Mouse (Mus musculus): ENCODE measurements around the gene Dnaja1. TPM values are rescaled to one million over a fixed set of nuclear protein-coding genes. Genes with fewer than 3 reads are reported as not detected.

The Dnaja1 gene
- 295 and 316 TPM in 2 replicates for polyA plus RNA-seq (2015; fragmentation: Nextera tagmentation; extraction: Ambion mirVana)

DNA sequence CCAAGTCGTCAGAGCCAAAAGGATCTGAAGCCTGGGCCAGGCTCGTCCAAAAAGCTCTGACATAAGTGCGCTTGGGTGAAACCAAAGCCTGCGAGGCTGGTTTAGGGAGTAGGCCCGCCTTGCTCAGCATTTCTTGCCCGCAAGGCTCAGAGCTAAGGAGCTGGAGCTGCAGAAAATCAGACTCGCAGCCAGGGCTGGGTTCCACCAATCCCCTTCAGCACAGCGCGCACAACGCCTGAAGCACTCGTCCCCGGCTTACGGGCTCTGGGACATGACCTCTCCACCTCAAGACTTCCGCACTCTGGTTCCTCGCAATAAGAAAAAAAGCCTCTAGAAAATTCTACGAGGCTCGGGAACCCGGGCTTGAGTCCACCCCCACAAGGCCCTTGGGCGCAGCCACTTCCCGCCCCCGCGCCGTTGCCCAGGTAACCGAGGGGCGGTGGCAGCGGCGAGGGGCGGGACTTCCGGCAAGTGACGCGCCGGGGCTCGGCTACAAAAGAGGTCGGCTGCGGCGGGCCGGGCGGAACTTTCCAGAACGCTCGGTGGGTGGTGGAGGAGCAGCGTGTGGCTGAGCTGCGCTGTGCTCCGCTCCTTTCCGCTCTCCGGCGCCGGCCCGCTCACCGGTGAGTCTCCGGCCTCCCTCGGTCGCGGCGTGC is at the start of gene Dnaja1:
Dnaja1 (plus strand) TSS at position 140 of the 656 bp plus-strand sequence.
- no peaks in the 10 kb centered on the region for H3K27me3 ChIP-seq (replicated peaks; ENCODE audit: control insufficient read depth, insufficient read depth, low read length)
- ATAC-seq: peak; percentile 91
- no peaks in the 10 kb centered on the region for H3K9me3 ChIP-seq (ENCODE audit: control insufficient read depth, low read length)
- H3K36me3 ChIP-seq (ENCODE audit: control insufficient read depth, insufficient read depth, low read length): no peaks in the 10 kb centered on the region
- peak within 1 kb of the TSS; percentile 72 for H3K4me2 ChIP-seq (ENCODE audit: low read depth, low read length)
- H3K4me1 ChIP-seq (ENCODE audit: control insufficient read depth, insufficient read depth, low read length): peaks cover 20% of the 10 kb centered on the region
- H3K4me3 ChIP-seq (ENCODE audit: low read length): peak within 1 kb of the TSS; percentile 76
- H3K9ac ChIP-seq (ENCODE audit: low read depth, low read length): peak within 1 kb of the TSS; percentile 93
- WGBS: under 1% methylated on average over 47 of the region's 54 CpGs
- H3K27ac ChIP-seq (ENCODE audit: low read length): peak within 1 kb of the TSS; percentile 99

DNA sequence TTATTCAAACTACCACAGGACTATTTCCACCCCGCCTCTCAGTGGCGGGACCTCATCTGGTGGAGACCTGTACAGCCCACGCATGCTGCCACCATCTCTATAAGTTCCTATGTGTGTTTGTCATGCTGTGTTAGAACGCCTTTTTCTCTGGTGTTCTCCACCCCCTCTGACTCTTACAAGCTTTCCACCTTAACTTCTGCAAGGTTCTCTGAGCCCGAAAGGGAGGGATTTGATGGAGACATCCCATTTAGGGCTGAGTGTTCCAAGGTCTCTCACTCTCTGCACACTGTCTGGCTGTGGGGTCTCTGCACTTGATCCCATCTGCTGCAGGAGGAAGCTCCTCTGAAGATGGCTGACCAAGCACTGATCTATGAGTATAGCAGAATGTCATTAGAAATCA is 48.4 kb upstream of the Dnaja1 start:
- H3K27ac ChIP-seq (ENCODE audit: low read length): no peak overlapping the region
- no peaks in the 10 kb centered on the region for H3K9me3 ChIP-seq (ENCODE audit: control insufficient read depth, low read length)
- H3K4me3 ChIP-seq (ENCODE audit: low read length): no peak overlapping the region
- no peaks in the 10 kb centered on the region for H3K27me3 ChIP-seq (replicated peaks; ENCODE audit: control insufficient read depth, insufficient read depth, low read length)
- H3K4me1 ChIP-seq (ENCODE audit: control insufficient read depth, insufficient read depth, low read length): 0 out of 2 replicates have a peak, but pooled peaks cover 6% of the 10 kb centered on the region
- no peak for ATAC-seq
- WGBS: 94% methylated on average over 5 of the region's 5 CpGs
- H3K4me2 ChIP-seq (ENCODE audit: low read depth, low read length): no peak overlapping the region
- no peak overlapping the region for H3K9ac ChIP-seq (ENCODE audit: low read depth, low read length)
- H3K36me3 ChIP-seq (ENCODE audit: control insufficient read depth, insufficient read depth, low read length): no peaks in the 10 kb centered on the region

DNA sequence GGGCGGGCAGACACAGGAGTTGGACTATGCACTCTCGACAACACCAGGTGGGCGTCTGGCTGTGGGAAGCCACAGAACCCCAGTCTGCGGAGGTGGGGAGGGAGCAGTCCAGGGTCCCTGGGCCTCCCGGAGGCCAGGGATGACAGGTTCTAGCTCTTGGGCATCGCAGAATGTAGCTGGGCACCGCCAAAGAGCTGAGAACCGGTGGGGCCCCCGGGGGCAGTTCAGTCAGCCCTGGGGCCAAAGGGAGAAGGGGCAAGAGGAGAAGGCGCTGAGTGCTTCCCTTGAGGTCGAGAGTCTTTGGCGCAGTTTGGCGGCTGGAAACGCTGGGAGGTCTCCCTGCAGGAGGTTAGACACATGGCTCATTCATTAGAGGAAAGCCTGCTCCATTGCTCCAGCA is 45.6 kb upstream of the Dnaja1 start:
- H3K27ac ChIP-seq (ENCODE audit: low read length): no peak overlapping the region
- peak; percentile 39 for ATAC-seq
- H3K4me1 ChIP-seq (ENCODE audit: control insufficient read depth, insufficient read depth, low read length): 0 out of 2 replicates have a peak, but pooled peaks cover 6% of the 10 kb centered on the region
- H3K4me2 ChIP-seq (ENCODE audit: low read depth, low read length): peak overlapping the region; percentile 34
- H3K36me3 ChIP-seq (ENCODE audit: control insufficient read depth, insufficient read depth, low read length): no peaks in the 10 kb centered on the region
- H3K9me3 ChIP-seq (ENCODE audit: control insufficient read depth, low read length): no peaks in the 10 kb centered on the region
- no peak overlapping the region for H3K9ac ChIP-seq (ENCODE audit: low read depth, low read length)
- H3K27me3 ChIP-seq (replicated peaks; ENCODE audit: control insufficient read depth, insufficient read depth, low read length): no peaks in the 10 kb centered on the region
- no peak overlapping the region for H3K4me3 ChIP-seq (ENCODE audit: low read length)
- 15% methylated on average over 14 of the region's 14 CpGs for WGBS

DNA sequence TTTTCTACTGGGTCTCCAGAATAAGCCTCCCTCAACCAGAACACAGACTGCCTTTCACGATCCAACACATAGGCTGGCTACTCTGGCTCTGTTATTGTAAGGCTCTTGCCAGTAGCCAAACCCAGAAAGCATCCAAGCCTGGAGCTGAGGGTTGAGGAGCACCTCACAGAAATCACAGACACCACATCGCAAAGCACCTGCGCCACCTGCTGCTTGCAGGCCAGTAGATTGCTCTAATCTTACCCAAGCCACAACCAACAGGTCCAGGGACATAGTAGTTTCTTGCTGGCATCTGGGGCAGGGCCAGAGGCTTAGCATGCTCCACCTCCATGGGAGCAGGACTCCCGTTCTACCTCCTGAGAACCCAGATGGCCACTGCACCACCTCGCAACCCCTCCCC is 44.8 kb upstream of the Dnaja1 start:
- Histone ChIP-seq H3K4me1 (ENCODE audit: control insufficient read depth, insufficient read depth, low read length) (0 out of 2 replicates have a peak, but pooled peaks cover 6% of the 10 kb centered on the region), H3K4me3 (ENCODE audit: low read length) (no peak overlapping the region), H3K36me3 (ENCODE audit: control insufficient read depth, insufficient read depth, low read length) (no peaks in the 10 kb centered on the region), H3K27ac (ENCODE audit: low read length) (no peak overlapping the region), H3K27me3 (replicated peaks; ENCODE audit: control insufficient read depth, insufficient read depth, low read length) (no peaks in the 10 kb centered on the region), H3K9ac (ENCODE audit: low read depth, low read length) (no peak overlapping the region), H3K9me3 (ENCODE audit: control insufficient read depth, low read length) (no peaks in the 10 kb centered on the region), H3K4me2 (ENCODE audit: low read depth, low read length) (peak overlapping the region; percentile 34; the same call in 1 of the 2 replicates)
- 35% methylated on average over 5 of the region's 5 CpGs for WGBS
- peak; percentile 43; the same call in 1 of the 2 replicates for ATAC-seq

DNA sequence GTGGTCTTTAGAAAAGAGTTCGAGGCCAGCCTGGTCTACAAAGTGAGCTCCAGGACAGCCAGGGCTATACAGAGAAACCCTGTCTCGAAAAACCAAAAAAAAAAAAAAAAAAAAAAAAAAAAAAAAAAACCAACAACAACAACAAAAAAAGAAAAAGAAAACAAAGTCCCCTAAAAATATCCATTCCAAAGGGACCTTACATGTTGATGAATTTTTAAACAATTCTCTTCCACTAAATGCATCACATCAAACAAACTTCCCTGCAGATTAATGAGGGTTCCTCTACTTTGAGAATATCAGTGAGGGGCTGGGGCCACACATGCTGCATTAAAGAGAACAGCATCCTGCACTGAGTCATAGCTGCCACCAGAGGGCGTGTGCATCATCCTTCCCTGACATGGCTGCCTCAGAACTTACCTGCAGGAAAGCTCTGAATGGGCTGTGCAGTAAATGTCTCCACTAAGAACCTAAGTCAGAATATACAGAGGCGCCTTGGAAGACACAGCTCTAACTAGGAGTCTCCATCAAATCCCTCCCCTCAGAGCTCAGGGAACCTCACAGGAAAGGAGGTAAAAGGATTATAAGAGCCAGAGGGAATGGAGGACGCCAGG is 41.6 kb upstream of the Dnaja1 start:
- H3K9me3 ChIP-seq (ENCODE audit: control insufficient read depth, low read length): no peaks in the 10 kb centered on the region
- no peaks in the 10 kb centered on the region for H3K27me3 ChIP-seq (replicated peaks; ENCODE audit: control insufficient read depth, insufficient read depth, low read length)
- WGBS: 48% methylated on average over 5 of the region's 5 CpGs
- H3K4me3 ChIP-seq (ENCODE audit: low read length): no peak overlapping the region
- H3K4me2 ChIP-seq (ENCODE audit: low read depth, low read length): no peak overlapping the region
- no peak overlapping the region for H3K27ac ChIP-seq (ENCODE audit: low read length)
- ATAC-seq: peak; percentile 52; the same call in 1 of the 2 replicates
- no peaks in the 10 kb centered on the region for H3K36me3 ChIP-seq (ENCODE audit: control insufficient read depth, insufficient read depth, low read length)
- H3K4me1 ChIP-seq (ENCODE audit: control insufficient read depth, insufficient read depth, low read length): 0 out of 2 replicates have a peak, but pooled peaks cover 6% of the 10 kb centered on the region
- H3K9ac ChIP-seq (ENCODE audit: low read depth, low read length): no peak overlapping the region

DNA sequence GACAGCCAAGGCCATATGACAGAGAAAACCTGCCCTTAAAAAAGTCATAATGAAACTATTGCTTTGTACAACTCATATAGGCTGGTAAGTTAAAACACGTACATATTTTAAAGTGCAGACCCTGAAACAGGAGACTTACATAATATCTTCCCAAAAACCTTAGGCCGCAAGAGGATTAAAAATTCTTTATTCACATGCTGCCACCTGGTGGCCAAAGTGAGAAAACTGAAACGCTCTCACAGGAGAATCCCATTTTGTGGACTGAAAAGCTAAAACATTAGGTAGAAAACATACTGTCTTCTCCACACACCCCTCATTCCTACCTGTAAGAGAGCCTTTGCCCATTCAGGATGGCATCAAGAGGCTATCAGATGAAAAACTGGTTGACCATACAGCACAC is 40.0 kb upstream of the Dnaja1 start:
- H3K9me3 ChIP-seq (ENCODE audit: control insufficient read depth, low read length): no peaks in the 10 kb centered on the region

DNA sequence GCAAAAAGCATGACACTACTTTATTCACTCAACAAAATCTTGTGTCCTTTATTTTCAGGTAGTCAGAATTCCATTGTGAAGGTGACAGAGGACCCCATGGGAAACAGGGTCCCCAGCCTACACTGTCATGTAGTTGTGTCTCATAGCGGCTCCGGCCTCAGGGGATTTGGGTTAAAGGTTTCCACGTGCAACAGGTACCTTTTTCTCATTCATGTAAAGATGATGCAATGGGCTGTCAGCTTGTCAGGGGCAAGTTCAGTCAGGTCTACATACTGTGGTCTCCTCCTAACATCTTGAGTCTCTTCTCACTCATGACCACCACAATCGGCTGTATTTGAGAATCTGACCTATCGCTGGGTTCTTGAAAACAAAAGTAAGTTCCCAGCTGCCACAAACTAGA is 39.6 kb upstream of the Dnaja1 start:
- no peak overlapping the region for H3K4me3 ChIP-seq (ENCODE audit: low read length)
- no peaks in the 10 kb centered on the region for H3K9me3 ChIP-seq (ENCODE audit: control insufficient read depth, low read length)
- H3K27me3 ChIP-seq (replicated peaks; ENCODE audit: control insufficient read depth, insufficient read depth, low read length): no peaks in the 10 kb centered on the region
- ATAC-seq: no peak
- no peak overlapping the region for H3K27ac ChIP-seq (ENCODE audit: low read length)
- no peaks in the 10 kb centered on the region for H3K4me1 ChIP-seq (ENCODE audit: control insufficient read depth, insufficient read depth, low read length)
- no peak overlapping the region for H3K9ac ChIP-seq (ENCODE audit: low read depth, low read length)
- no peaks in the 10 kb centered on the region for H3K36me3 ChIP-seq (ENCODE audit: control insufficient read depth, insufficient read depth, low read length)
- no peak overlapping the region for H3K4me2 ChIP-seq (ENCODE audit: low read depth, low read length)
- 92% methylated on average over 5 of the region's 5 CpGs for WGBS

More for the DNA sequence above, 40.0 kb upstream of the Dnaja1 start:
- H3K9ac ChIP-seq (ENCODE audit: low read depth, low read length): no peak overlapping the region
- 0 out of 2 replicates have a peak, but pooled peaks cover 1% of the 10 kb centered on the region for H3K4me1 ChIP-seq (ENCODE audit: control insufficient read depth, insufficient read depth, low read length)
- no peak overlapping the region for H3K4me2 ChIP-seq (ENCODE audit: low read depth, low read length)
- no peak for ATAC-seq
- H3K36me3 ChIP-seq (ENCODE audit: control insufficient read depth, insufficient read depth, low read length): no peaks in the 10 kb centered on the region
- H3K27ac ChIP-seq (ENCODE audit: low read length): no peak overlapping the region
- no peak overlapping the region for H3K4me3 ChIP-seq (ENCODE audit: low read length)
- no peaks in the 10 kb centered on the region for H3K27me3 ChIP-seq (replicated peaks; ENCODE audit: control insufficient read depth, insufficient read depth, low read length)
- WGBS: 16% methylated on average over 3 of the region's 3 CpGs

DNA sequence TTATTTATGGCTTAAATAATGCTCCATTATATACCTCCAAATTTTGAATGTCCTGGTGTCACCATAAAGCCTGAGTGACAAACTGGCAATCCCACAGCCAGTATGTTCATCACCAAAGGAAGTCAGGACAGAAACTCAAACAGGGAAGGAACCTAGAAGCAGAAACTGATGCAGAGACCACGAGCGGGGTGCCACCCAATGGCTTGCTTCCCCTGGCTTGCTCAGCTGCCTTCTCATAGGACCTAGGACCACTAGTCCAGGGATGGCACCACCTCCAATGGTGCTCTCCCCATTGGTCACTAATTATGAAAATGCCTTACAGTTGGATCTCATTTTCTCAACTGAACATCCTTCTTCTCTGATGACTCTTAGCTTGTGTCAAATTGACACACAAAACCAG is 38.6 kb upstream of the Dnaja1 start:
- no peak overlapping the region for H3K4me3 ChIP-seq (ENCODE audit: low read length)
- no peaks in the 10 kb centered on the region for H3K4me1 ChIP-seq (ENCODE audit: control insufficient read depth, insufficient read depth, low read length)
- H3K27me3 ChIP-seq (replicated peaks; ENCODE audit: control insufficient read depth, insufficient read depth, low read length): no peaks in the 10 kb centered on the region
- 85% methylated on average over 2 of the region's 2 CpGs for WGBS
- no peak overlapping the region for H3K9ac ChIP-seq (ENCODE audit: low read depth, low read length)
- H3K36me3 ChIP-seq (ENCODE audit: control insufficient read depth, insufficient read depth, low read length): no peaks in the 10 kb centered on the region
- no peak overlapping the region for H3K4me2 ChIP-seq (ENCODE audit: low read depth, low read length)
- H3K27ac ChIP-seq (ENCODE audit: low read length): no peak overlapping the region
- no peak for ATAC-seq
- no peaks in the 10 kb centered on the region for H3K9me3 ChIP-seq (ENCODE audit: control insufficient read depth, low read length)

DNA sequence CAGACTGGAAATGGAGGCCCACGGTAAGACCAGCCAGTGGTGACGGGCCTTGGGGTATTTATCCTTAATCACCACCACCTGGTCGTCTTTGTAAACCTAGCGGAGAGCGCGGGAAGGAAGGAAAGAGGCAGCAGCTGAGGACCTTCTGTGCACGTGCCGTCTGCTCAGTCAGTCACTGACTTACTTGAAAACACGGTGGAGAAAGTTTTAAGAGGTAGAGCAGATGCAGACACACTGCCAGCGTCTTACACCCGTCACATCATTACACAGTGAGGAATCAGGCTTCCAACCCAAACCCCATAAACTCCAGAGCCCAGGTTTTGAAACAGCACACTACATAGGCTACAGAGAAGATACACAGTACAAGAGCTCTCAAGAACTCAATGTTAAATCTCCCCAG is 30.9 kb upstream of the Dnaja1 start:
- WGBS: 84% methylated on average over 11 of the region's 11 CpGs
- ATAC-seq: no peak
- H3K27me3 ChIP-seq (replicated peaks; ENCODE audit: control insufficient read depth, insufficient read depth, low read length): no peaks in the 10 kb centered on the region
- no peaks in the 10 kb centered on the region for H3K4me1 ChIP-seq (ENCODE audit: control insufficient read depth, insufficient read depth, low read length)
- no peak overlapping the region for H3K9ac ChIP-seq (ENCODE audit: low read depth, low read length)
- H3K4me2 ChIP-seq (ENCODE audit: low read depth, low read length): no peak overlapping the region
- no peak overlapping the region for H3K27ac ChIP-seq (ENCODE audit: low read length)
- 0 out of 2 replicates have a peak, but pooled peaks cover 11% of the 10 kb centered on the region for H3K36me3 ChIP-seq (ENCODE audit: control insufficient read depth, insufficient read depth, low read length)
- no peaks in the 10 kb centered on the region for H3K9me3 ChIP-seq (ENCODE audit: control insufficient read depth, low read length)
- H3K4me3 ChIP-seq (ENCODE audit: low read length): no peak overlapping the region

All from intestine, embryonic 16.5 days (tissue).